Mouse (Mus musculus): ENCODE results near the gene Pfkfb3. TPM values are rescaled to one million over a fixed set of nuclear protein-coding genes. Genes with fewer than 3 reads are reported as not detected.
A peak's percentile ranks its signal among the peaks of the same experiment; 100 is the strongest.

The Pfkfb3 gene
- total and polyA plus RNA-seq, 2 experiments: 5.1 to 10.2 TPM

GRCm38 (mm10) chr2:11547609-11548008, 6.3 kb downstream of the Pfkfb3 start:
- Histone ChIP-seq H3K27ac (replicated peaks; ENCODE audit: insufficient read depth, low read depth, low read length) (no peak overlapping the region), H3K27me3 (ENCODE audit: control insufficient read depth, insufficient read depth, low read length) (no peaks in the 10 kb centered on the region), H3K36me3 (ENCODE audit: control insufficient read depth, insufficient read depth, low read length) (no peaks in the 10 kb centered on the region), H3K4me1 (ENCODE audit: control insufficient read depth, insufficient read depth, low read length) (peaks cover 4% of the 10 kb centered on the region; the same call in 1 of the 2 replicates), H3K4me3 (ENCODE audit: insufficient read depth, low read depth, low read length) (no peak overlapping the region), H3K79me2 (ENCODE audit: control insufficient read depth, insufficient read depth, low read length) (no peaks in the 10 kb centered on the region), H3K9ac (ENCODE audit: low read depth, low read length) (no peak overlapping the region)
- peak; percentile 49; the same call in 1 of the 2 replicates for TF ChIP-seq CTCF (IDR thresholded peaks at IDR 0.05; ENCODE audit: low read depth, low read length)
- no peak for TF ChIP-seq POLR2A (IDR thresholded peaks at IDR 0.05; ENCODE audit: extremely low read depth, insufficient read depth, low read length)
- peak; percentile 51 for DNase-seq (ENCODE audit: extremely low read depth, low read depth, low spot score)
- 58% methylated on average over 2 of the region's 2 CpGs for WGBS

- Histone ChIP-seq H3K27me3 (ENCODE audit: control insufficient read depth, insufficient read depth, low read length) (no peaks in the 10 kb centered on the region), H3K79me2 (ENCODE audit: control insufficient read depth, insufficient read depth, low read length) (no peaks in the 10 kb centered on the region), H3K36me3 (ENCODE audit: control insufficient read depth, insufficient read depth, low read length) (no peaks in the 10 kb centered on the region), H3K9ac (ENCODE audit: low read depth, low read length) (no peak overlapping the region), H3K27ac (replicated peaks; ENCODE audit: insufficient read depth, low read depth, low read length) (no peak overlapping the region), H3K4me1 (ENCODE audit: control insufficient read depth, insufficient read depth, low read length) (peaks cover 4% of the 10 kb centered on the region; the same call in 1 of the 2 replicates), H3K4me3 (ENCODE audit: insufficient read depth, low read depth, low read length) (no peak overlapping the region)
- DNase-seq (ENCODE audit: extremely low read depth, low read depth, low spot score): no peak
- TF ChIP-seq POLR2A (IDR thresholded peaks at IDR 0.05; ENCODE audit: extremely low read depth, insufficient read depth, low read length): no peak
- no peak for TF ChIP-seq CTCF (IDR thresholded peaks at IDR 0.05; ENCODE audit: low read depth, low read length)
- WGBS: 71% methylated on average over 8 of the region's 8 CpGs
Observed at GRCm38 (mm10) chr2:11546091-11546490, 7.8 kb downstream of the Pfkfb3 start.

GRCm38 (mm10) chr2:11545380-11545779, 8.5 kb downstream of the Pfkfb3 start:
- no peaks in the 10 kb centered on the region for H3K36me3 ChIP-seq (ENCODE audit: control insufficient read depth, insufficient read depth, low read length)
- H3K9ac ChIP-seq (ENCODE audit: low read depth, low read length): no peak overlapping the region
- WGBS: 51% methylated on average over 1 of the region's 1 CpGs
- H3K27me3 ChIP-seq (ENCODE audit: control insufficient read depth, insufficient read depth, low read length): no peaks in the 10 kb centered on the region
- no peak overlapping the region for H3K4me3 ChIP-seq (ENCODE audit: insufficient read depth, low read depth, low read length)
- H3K27ac ChIP-seq (replicated peaks; ENCODE audit: insufficient read depth, low read depth, low read length): no peak overlapping the region
- no peaks in the 10 kb centered on the region for H3K79me2 ChIP-seq (ENCODE audit: control insufficient read depth, insufficient read depth, low read length)
- H3K4me1 ChIP-seq (ENCODE audit: control insufficient read depth, insufficient read depth, low read length): peaks cover 4% of the 10 kb centered on the region; the same call in 1 of the 2 replicates
- no peak for DNase-seq (ENCODE audit: extremely low read depth, low read depth, low spot score)
- no peak for TF ChIP-seq CTCF (IDR thresholded peaks at IDR 0.05; ENCODE audit: low read depth, low read length)
- TF ChIP-seq POLR2A (IDR thresholded peaks at IDR 0.05; ENCODE audit: extremely low read depth, insufficient read depth, low read length): no peak

- H3K79me2 ChIP-seq (ENCODE audit: control insufficient read depth, insufficient read depth, low read length): no peaks in the 10 kb centered on the region
- no peak overlapping the region for H3K4me3 ChIP-seq (ENCODE audit: insufficient read depth, low read depth, low read length)
- WGBS: 60% methylated on average over 5 of the region's 5 CpGs
- H3K36me3 ChIP-seq (ENCODE audit: control insufficient read depth, insufficient read depth, low read length): no peaks in the 10 kb centered on the region
- TF ChIP-seq POLR2A (IDR thresholded peaks at IDR 0.05; ENCODE audit: extremely low read depth, insufficient read depth, low read length): no peak
- no peak for TF ChIP-seq CTCF (IDR thresholded peaks at IDR 0.05; ENCODE audit: low read depth, low read length)
- H3K27ac ChIP-seq (replicated peaks; ENCODE audit: insufficient read depth, low read depth, low read length): peak overlapping the region; percentile 54
- H3K9ac ChIP-seq (ENCODE audit: low read depth, low read length): no peak overlapping the region
- H3K27me3 ChIP-seq (ENCODE audit: control insufficient read depth, insufficient read depth, low read length): no peaks in the 10 kb centered on the region
- no peak for DNase-seq (ENCODE audit: extremely low read depth, low read depth, low spot score)
- peaks cover 4% of the 10 kb centered on the region; the same call in 1 of the 2 replicates for H3K4me1 ChIP-seq (ENCODE audit: control insufficient read depth, insufficient read depth, low read length)
Observed at GRCm38 (mm10) chr2:11544342-11544741, 9.5 kb downstream of the Pfkfb3 start.

GRCm38 (mm10) chr2:11543158-11543557, 10.7 kb downstream of the Pfkfb3 start:
- no peak overlapping the region for H3K9ac ChIP-seq (ENCODE audit: low read depth, low read length)
- H3K4me3 ChIP-seq (ENCODE audit: insufficient read depth, low read depth, low read length): no peak overlapping the region
- H3K4me1 ChIP-seq (ENCODE audit: control insufficient read depth, insufficient read depth, low read length): peaks cover 4% of the 10 kb centered on the region; the same call in 1 of the 2 replicates
- H3K27me3 ChIP-seq (ENCODE audit: control insufficient read depth, insufficient read depth, low read length): no peaks in the 10 kb centered on the region
- 79% methylated on average over 7 of the region's 7 CpGs for WGBS
- no peak for DNase-seq (ENCODE audit: extremely low read depth, low read depth, low spot score)
- no peaks in the 10 kb centered on the region for H3K79me2 ChIP-seq (ENCODE audit: control insufficient read depth, insufficient read depth, low read length)
- no peaks in the 10 kb centered on the region for H3K36me3 ChIP-seq (ENCODE audit: control insufficient read depth, insufficient read depth, low read length)
- no peak overlapping the region for H3K27ac ChIP-seq (replicated peaks; ENCODE audit: insufficient read depth, low read depth, low read length)
- TF ChIP-seq CTCF (IDR thresholded peaks at IDR 0.05; ENCODE audit: low read depth, low read length) (0 out of 2 replicates have a peak, but pooled peaks have one; percentile 14), POLR2A (IDR thresholded peaks at IDR 0.05; ENCODE audit: extremely low read depth, insufficient read depth, low read length) (no peak)

- Histone ChIP-seq H3K36me3 (ENCODE audit: control insufficient read depth, insufficient read depth, low read length) (no peaks in the 10 kb centered on the region), H3K4me3 (ENCODE audit: insufficient read depth, low read depth, low read length) (no peak overlapping the region), H3K79me2 (ENCODE audit: control insufficient read depth, insufficient read depth, low read length) (no peaks in the 10 kb centered on the region), H3K27ac (replicated peaks; ENCODE audit: insufficient read depth, low read depth, low read length) (no peak overlapping the region), H3K27me3 (ENCODE audit: control insufficient read depth, insufficient read depth, low read length) (no peaks in the 10 kb centered on the region), H3K9ac (ENCODE audit: low read depth, low read length) (no peak overlapping the region), H3K4me1 (ENCODE audit: control insufficient read depth, insufficient read depth, low read length) (peaks cover 4% of the 10 kb centered on the region; the same call in 1 of the 2 replicates)
- WGBS: 29% methylated on average over 1 of the region's 1 CpGs
- peak; percentile 71 for TF ChIP-seq CTCF (IDR thresholded peaks at IDR 0.05; ENCODE audit: low read depth, low read length)
- no peak for TF ChIP-seq POLR2A (IDR thresholded peaks at IDR 0.05; ENCODE audit: extremely low read depth, insufficient read depth, low read length)
- DNase-seq (ENCODE audit: extremely low read depth, low read depth, low spot score): peak; percentile 70
Observed at GRCm38 (mm10) chr2:11542640-11543039, 11.2 kb downstream of the Pfkfb3 start.
